Mouse (Mus musculus): ENCODE measurements around the gene Syf2. TPM values are rescaled to one million over a fixed set of nuclear protein-coding genes. Genes with fewer than 3 reads are reported as not detected.

Gene Syf2
- total RNA-seq, 2 experiments from 2014 or later = 73.1 to 74.6 TPM

DNA sequence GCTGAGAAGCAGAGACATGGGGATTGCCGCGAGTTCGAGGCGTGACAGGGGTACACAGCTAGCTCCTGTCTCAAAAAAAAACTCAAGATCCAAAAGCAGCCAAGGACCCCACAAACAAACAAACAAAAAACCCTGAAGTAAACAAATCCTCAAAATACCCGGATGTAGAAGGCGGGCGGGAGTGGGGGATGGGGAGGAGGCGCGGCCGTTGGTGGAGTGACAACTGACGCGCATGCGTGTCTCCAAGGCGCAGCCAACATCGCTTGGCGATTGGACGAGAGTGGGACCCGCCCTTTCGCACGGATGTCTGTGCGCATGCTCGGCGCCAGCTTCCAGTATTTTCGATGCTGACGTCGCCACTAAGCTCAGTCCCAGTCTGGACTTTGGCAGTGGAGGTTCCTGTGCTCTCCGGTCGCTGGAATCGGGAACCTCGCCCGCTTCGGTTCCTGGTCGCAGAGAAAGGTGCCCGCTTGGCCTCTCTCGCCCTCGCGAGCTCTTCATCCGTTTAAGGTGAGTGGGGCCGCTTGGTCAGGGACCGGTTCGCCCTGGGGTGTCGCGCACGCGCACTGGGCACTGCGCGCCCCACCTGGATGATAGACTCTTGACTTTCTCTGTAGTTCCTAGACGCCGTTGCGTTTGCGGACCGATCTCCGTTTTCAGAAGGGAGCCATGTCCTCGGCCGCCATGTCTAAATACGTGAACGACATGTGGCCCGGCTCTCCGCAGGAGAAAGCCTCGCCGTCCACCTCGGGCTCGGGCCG lies 7.3 kb upstream of the Syf2 start, which contains the start of gene Rsrp1:
TSS of gene Rsrp1 (plus strand) at position 335 of the 761 bp plus-strand sequence.
- peak; percentile 98 for DNase-seq

- peak; percentile 83 for DNase-seq
Observed at GRCm38 (mm10) chr4:134924019-134924741, 6.5 kb upstream of the Syf2 start.

DNA sequence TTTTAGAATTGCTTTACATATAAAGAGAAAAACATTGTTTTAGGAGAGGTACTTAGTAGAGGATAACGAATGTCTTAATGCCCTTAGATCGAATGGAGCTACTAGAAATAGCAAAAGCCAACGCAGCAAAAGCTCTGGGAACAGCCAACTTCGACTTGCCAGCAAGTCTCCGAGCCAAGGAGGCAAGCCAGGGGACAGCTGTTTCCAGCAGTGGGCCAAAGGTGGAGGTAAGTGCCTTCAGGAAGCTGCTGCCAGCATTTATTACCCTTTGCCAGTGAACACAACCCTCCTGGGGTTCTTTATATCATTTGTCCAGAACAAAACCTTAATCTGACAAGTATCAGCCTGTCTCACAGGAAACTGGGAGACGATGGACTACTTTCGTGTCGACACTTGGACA lies 5.5 kb upstream of the Syf2 start:
- peak; percentile 73 for DNase-seq

DNA sequence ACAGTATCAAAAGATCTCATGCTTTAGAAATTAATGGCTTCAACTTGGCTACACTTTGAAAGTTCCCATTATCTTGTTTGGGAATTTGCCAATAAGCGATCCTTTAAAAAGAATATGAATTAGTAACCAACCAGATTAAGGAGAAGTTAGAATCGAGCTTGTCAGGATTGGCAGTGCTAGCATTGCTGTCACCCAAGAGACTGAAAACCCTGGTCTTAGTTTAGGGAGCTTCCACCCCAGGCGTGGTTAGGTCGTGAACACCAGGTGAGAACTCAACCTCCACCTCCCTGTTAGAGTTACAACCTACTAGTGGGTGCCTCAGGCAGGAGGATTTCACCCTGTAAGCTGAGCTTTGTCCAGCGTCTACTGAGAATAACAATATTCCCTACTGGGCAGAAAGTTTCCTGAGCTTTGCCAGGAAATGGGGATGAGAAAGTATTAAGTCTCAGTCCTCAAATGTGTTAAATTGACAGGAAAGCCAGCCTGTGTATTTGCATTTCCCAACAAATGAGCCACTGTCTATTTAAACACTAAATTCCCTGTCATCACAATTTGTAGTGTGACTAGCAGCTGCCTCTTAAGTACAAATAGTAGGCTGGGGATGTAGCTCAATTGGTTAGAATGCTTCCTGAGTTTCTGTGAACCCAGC lies 2.8 kb upstream of the Syf2 start:
- DNase-seq = no peak

DNA sequence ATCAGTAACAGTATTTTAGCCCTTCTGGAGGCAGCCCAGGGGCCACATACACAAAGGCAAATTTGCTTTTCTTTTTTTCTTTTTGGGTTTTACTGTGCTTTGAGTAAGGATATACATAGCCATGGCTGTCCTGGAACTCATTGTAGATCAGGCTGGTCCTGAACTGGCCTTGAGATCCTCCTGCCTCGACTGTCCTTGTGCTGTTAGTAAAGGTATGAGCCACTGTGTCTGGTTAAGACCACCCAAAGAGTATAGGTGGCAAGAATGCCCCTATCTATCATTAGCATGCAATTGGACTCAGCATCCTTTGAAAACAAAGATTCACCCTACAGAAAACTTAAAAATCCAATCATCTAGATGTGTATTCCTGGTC lies 2.2 kb upstream of the Syf2 start:
- DNase-seq = no peak

- DNase-seq = no peak
Observed at GRCm38 (mm10) chr4:134929536-134929935, 1.2 kb upstream of the Syf2 start.

- DNase-seq = no peak
Observed at GRCm38 (mm10) chr4:134930190-134930589, 508 bp upstream of the Syf2 start.

DNA sequence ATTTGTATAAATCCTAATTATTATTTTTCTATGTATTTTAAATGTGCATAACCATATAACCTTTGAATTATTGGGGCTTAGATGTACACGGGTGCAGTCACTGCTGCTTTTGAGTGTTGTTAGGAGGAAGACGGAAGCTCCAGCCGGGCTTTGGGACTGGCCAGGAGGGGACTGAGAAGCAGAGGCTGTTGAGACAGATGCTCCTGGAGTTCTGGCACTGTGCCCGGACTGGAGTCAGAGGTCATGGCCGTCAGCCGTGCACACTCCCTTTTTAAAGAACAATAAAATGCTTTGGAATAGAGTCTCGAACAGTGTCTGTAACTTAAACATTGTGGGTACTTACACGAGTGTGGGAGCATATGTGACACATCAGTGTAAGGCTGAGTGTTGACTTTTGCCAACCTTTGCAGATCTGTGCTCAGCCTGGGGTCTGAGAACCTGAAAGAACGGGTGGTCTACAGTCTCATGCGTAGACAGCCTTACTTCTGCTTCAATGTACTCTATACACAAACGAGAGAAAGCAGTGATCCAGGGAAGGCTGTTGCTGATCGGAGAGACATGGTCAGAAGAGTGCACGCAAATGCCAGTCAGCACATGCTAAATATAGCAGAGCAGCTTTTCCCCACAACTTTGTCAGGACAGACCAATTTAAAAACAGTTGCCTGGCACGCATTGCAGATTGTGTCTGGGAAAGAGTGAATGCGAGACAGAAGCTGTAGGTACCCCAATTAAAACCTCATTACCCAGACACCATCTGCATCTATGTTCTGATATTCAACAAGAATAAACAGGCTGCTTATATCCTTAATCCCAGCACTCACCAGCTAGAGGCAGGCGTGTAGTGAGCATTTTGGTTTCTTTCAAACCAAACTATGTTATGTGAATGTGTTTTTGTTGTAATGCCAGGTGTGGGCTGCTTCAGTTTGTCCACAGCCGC lies 6.8 kb downstream of the Syf2 start:
- DNase-seq = peak; percentile 58

GRCm38 (mm10) chr4:134939900-134940299 lies 9.2 kb downstream of the Syf2 start:
- DNase-seq = no peak

DNA sequence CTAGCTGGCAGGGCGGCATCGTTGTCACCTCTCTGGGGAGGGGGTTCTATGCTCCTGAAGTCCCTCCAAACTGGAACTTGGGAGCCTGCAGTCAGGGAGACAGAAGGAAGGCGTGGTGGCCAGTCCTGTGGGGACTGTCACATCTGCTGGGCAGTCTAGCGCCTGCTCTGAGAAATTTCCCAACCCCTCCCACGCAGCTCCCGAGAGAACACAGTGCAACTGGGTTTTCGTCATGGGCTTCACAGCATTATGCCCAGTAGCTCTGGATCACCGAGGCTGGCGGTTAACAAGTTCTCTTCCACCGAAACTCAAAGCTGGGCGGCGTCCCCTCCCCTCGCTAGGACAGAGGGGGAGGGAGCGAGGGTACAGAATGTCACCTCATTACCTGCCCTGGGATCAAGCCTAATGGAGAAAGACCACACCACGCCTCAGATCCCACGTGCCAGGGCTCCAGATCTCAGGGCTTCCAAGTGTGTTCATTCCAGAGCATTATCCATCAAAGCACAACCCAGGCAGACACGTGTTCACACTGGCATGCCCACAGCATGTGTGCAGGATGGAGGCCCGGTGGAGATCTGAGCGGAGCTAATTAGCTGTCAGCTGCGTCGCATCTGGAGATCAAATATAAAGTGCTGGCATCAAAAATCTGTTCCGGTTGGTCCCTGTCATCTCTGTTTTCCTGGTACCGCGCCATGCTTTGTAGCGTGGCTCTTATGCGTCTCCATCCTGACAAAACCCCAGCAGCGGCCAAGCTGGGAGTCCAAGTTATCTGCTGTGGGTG lies 13.2 kb downstream of the Syf2 start:
- no peak for DNase-seq

GRCm38 (mm10) chr4:134946024-134946744 lies 15.5 kb downstream of the Syf2 start:
- peak; percentile 80 for DNase-seq

GRCm38 (mm10) chr4:134950518-134951091 lies 19.9 kb downstream of the Syf2 start:
- peak; percentile 67 for DNase-seq

GRCm38 (mm10) chr4:134954461-134954860 lies 23.8 kb downstream of the Syf2 start:
- DNase-seq = peak; percentile 34

DNA sequence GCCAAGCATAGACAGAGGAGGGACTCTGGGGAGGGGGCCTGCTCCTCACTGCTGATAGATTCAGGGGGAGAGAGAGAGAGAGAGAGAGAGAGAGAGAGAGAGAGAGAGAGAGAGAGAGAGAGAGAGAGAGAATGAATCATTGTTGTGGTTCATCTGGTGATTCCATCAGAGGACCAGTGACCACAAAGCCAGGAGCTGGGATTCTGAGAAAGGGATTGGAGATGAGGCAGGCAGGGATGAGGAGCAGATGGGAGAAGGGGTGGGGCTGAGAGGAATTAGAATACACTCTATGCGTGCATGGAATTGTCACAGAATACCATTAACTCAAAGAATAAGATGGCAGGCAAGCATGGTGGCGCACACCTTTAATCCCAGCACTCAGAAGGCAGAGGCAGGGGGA lies 24.5 kb downstream of the Syf2 start:
- no peak for DNase-seq

DNA sequence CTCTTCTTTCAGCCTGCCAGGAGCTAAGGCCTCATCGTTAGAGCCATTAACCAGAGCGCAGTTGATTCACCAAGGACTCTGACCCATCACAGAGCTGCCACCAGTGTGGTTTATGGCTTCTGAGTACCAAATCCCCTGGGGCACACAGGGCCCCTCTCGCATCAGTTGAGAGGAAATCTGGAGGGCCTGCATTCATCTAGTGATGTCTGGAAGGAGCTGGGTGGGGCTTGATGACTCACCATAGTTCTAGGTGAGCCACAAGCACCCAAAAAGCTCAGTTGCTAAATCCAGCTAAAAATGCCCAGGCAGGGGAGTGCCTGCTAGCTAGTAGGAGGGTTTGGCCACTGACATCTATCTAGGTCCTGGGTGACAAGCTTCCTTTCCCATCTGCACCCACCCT lies 25.1 kb downstream of the Syf2 start:
- no peak for DNase-seq

GRCm38 (mm10) chr4:134956328-134956727 lies 25.6 kb downstream of the Syf2 start:
- DNase-seq = peak; percentile 86

DNA sequence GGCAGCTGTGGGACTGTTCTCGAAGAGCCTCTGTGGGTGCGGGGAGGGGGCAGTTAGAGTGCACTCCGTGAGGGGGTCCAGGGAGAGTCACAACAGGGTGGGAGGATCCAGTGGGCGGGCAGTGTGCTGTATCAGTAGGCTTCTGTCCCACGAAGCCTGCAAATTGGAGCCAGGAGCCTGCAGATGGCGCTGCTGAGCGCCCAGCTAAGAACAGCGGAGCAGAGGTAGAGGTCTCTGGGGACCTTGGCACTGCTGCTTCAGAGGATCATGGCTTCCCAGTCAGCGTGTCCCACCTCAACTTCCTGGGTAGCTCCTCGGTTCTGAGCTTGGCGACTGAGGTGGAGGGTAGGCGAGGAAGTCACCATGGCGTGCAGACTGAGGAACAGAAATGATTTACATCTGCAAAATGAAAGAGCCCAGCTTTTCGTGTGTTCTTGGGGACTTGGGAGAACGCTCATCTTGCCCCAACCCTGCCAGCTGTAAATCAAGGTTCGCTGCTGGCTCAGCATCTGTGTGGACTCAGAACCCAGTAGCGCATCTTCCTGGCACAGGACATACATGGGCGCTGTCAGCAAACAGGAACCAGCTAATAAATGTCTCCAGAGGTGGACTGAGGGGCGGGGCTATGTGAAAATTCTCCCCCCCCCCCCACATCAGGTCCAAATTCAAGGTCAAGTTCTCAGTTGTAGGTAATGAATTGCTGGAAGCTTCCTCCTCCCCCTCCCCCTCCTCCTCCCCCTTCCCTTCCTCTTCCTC lies 32.5 kb downstream of the Syf2 start:
- DNase-seq = peak; percentile 44

DNA sequence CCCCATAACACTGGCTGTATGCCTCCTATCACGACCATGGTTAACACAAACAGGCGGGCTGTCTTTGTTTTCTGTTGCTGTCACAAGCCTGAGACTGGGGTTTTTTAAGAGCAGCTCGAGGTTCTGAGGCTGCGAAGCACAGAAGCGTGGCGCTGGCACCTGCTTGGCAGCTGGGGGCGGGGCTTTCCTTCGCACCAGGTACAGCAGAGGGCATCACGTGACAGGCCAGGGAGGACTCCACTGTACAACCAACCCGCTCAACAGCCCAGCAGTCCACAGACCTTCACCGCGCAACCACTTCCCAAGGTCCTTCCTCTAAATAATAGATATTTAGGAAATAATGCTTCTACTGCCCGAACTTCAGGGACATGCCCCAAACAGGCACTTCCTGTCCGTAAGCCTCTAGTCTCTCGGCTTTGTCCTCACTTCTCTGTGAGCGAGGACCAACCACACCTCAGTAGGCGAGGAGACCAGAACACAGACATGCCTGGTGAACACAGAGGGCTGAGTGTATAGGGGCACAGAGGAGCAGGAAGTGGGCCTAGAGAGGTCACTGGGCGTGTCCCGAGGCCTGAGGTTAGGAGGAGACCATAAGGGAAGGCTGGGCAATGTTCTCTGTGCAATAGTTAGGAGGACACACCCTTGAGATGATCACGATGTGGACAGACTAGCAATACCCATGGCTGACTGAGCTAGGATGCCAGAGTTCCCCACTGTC lies 37.3 kb downstream of the Syf2 start:
- DNase-seq = no peak

GRCm38 (mm10) chr4:134968605-134968976 lies 37.9 kb downstream of the Syf2 start:
- no peak for DNase-seq
